Mouse (Mus musculus): Measurements from ENCODE around the gene Xdh.
A peak's percentile ranks its signal among the peaks of the same experiment; 100 is the strongest.
"Not testable (repeated sequence)": the region's sequence is repeated elsewhere in the genome, so short reads cannot be mapped to it uniquely, and the experiment has no call there.

The Xdh gene

GRCm38 (mm10) chr17:73882194-73882593, 67.8 kb downstream of the Xdh start:
- DNase-seq (ENCODE audit: low read depth, low spot score), result peak; percentile 60

- no peak for DNase-seq (ENCODE audit: low read depth, low spot score)
Measured at GRCm38 (mm10) chr17:73881295-73881694, 68.7 kb downstream of the Xdh start.

GRCm38 (mm10) chr17:73880286-73880685, 69.7 kb downstream of the Xdh start:
- DNase-seq (ENCODE audit: low read depth, low spot score), result no peak

GRCm38 (mm10) chr17:73879262-73879916, 70.6 kb downstream of the Xdh start:
- DNase-seq (ENCODE audit: low read depth, low spot score), result no peak

- DNase-seq (ENCODE audit: low read depth, low spot score), result no peak
Measured at GRCm38 (mm10) chr17:73875674-73876073, 74.3 kb downstream of the Xdh start.

- DNase-seq (ENCODE audit: low read depth, low spot score), result no peak
Measured at GRCm38 (mm10) chr17:73875268-73875667, 74.7 kb downstream of the Xdh start.

- DNase-seq (ENCODE audit: low read depth, low spot score), result no peak
Measured at GRCm38 (mm10) chr17:73870956-73871605, 78.9 kb downstream of the Xdh start.

- no peak for DNase-seq (ENCODE audit: low read depth, low spot score)
Measured at GRCm38 (mm10) chr17:73869008-73869685, 80.8 kb downstream of the Xdh start.

GRCm38 (mm10) chr17:73853717-73854116, 96.3 kb downstream of the Xdh start:
- no peak for DNase-seq (ENCODE audit: low read depth, low spot score)

- no peak for DNase-seq (ENCODE audit: low read depth, low spot score)
Measured at GRCm38 (mm10) chr17:73853041-73853440, 97.0 kb downstream of the Xdh start.

- no peak for DNase-seq (ENCODE audit: low read depth, low spot score)
Measured at GRCm38 (mm10) chr17:73847399-73847798, 102.6 kb downstream of the Xdh start.

GRCm38 (mm10) chr17:73845632-73846031, 104.4 kb downstream of the Xdh start:
- no peak for DNase-seq (ENCODE audit: low read depth, low spot score)

- DNase-seq (ENCODE audit: low read depth, low spot score), result no peak
Measured at GRCm38 (mm10) chr17:73842963-73843362, 107.0 kb downstream of the Xdh start.

GRCm38 (mm10) chr17:73839876-73840275, 110.1 kb downstream of the Xdh start:
- DNase-seq (ENCODE audit: low read depth, low spot score), result not testable (repeated sequence)

GRCm38 (mm10) chr17:73839086-73839835, 110.7 kb downstream of the Xdh start:
- DNase-seq (ENCODE audit: low read depth, low spot score), result no peak

GRCm38 (mm10) chr17:73837244-73837643, 112.8 kb downstream of the Xdh start:
- no peak for DNase-seq (ENCODE audit: low read depth, low spot score)

- DNase-seq (ENCODE audit: low read depth, low spot score), result no peak
Measured at GRCm38 (mm10) chr17:73836601-73837000, 113.4 kb downstream of the Xdh start.
